Mouse (Mus musculus): ENCODE measurements around the gene Rp9. TPM values are rescaled to one million over a fixed set of nuclear protein-coding genes. Genes with fewer than 3 reads are reported as not detected.
A peak's percentile ranks its signal among the peaks of the same experiment; 100 is the strongest.

The Rp9 gene
- 56.0 and 64.3 TPM in 2 replicates for polyA plus RNA-seq (2015; fragmentation: Nextera tagmentation; extraction: Ambion mirVana)

- peak within 1 kb of the TSS; percentile 86; the same call in 1 of the 2 replicates for H3K27ac ChIP-seq (ENCODE audit: low read length)
- H3K4me1 ChIP-seq (ENCODE audit: insufficient read depth, low read length): 0 out of 2 replicates have a peak, but pooled peaks cover 3% of the 10 kb centered on the region
- 84% methylated on average over 3 of the region's 3 CpGs for WGBS
- peak within 1 kb of the TSS; percentile 71 for H3K4me2 ChIP-seq (replicated peaks; ENCODE audit: low read depth, low read length)
- H3K36me3 ChIP-seq (ENCODE audit: insufficient read depth, low read length): peaks cover 6% of the 10 kb centered on the region; the same call in 1 of the 2 replicates
- ATAC-seq (ENCODE audit: low FRiP score, low TSS enrichment): no peak
- peak within 1 kb of the TSS; percentile 97 for H3K9ac ChIP-seq (replicated peaks; ENCODE audit: low read length)
- no peaks in the 10 kb centered on the region for H3K9me3 ChIP-seq (ENCODE audit: low read length)
- no peaks in the 10 kb centered on the region for H3K27me3 ChIP-seq (ENCODE audit: insufficient read depth, low read length)
- peak within 1 kb of the TSS; percentile 84 for H3K4me3 ChIP-seq (ENCODE audit: low read length)
Observed at GRCm38 (mm10) chr9:22469643-22470042, at the start of gene Rp9. Gene Rp9, minus strand, starts transcription at chr9:22469743.

- Histone ChIP-seq H3K36me3 (ENCODE audit: insufficient read depth, low read length) (0 out of 2 replicates have a peak, but pooled peaks cover 6% of the 10 kb centered on the region), H3K9ac (replicated peaks; ENCODE audit: low read length) (no peak overlapping the region), H3K27me3 (ENCODE audit: insufficient read depth, low read length) (no peaks in the 10 kb centered on the region), H3K4me3 (ENCODE audit: low read length) (no peak overlapping the region), H3K9me3 (ENCODE audit: low read length) (peaks cover 7% of the 10 kb centered on the region; the same call in 1 of the 2 replicates), H3K27ac (ENCODE audit: low read length) (no peak overlapping the region), H3K4me1 (ENCODE audit: insufficient read depth, low read length) (peaks cover 3% of the 10 kb centered on the region; the same call in 1 of the 2 replicates), H3K4me2 (replicated peaks; ENCODE audit: low read depth, low read length) (no peak overlapping the region)
- WGBS: 96% methylated on average over 3 of the region's 3 CpGs
- ATAC-seq (ENCODE audit: low FRiP score, low TSS enrichment): peak; percentile 87; the same call in 1 of the 2 replicates
Observed at GRCm38 (mm10) chr9:22518394-22519041, 49.0 kb upstream of the Rp9 start.

GRCm38 (mm10) chr9:22515076-22515475, 45.5 kb upstream of the Rp9 start:
- H3K9ac ChIP-seq (replicated peaks; ENCODE audit: low read length): no peak overlapping the region
- H3K27ac ChIP-seq (ENCODE audit: low read length): no peak overlapping the region
- no peak overlapping the region for H3K4me2 ChIP-seq (replicated peaks; ENCODE audit: low read depth, low read length)
- H3K4me1 ChIP-seq (ENCODE audit: insufficient read depth, low read length): no peaks in the 10 kb centered on the region
- ATAC-seq (ENCODE audit: low FRiP score, low TSS enrichment): no peak
- H3K36me3 ChIP-seq (ENCODE audit: insufficient read depth, low read length): no peaks in the 10 kb centered on the region
- no peaks in the 10 kb centered on the region for H3K27me3 ChIP-seq (ENCODE audit: insufficient read depth, low read length)
- no peak overlapping the region for H3K4me3 ChIP-seq (ENCODE audit: low read length)
- WGBS: 85% methylated on average over 4 of the region's 4 CpGs
- no peaks in the 10 kb centered on the region for H3K9me3 ChIP-seq (ENCODE audit: low read length)

- ATAC-seq (ENCODE audit: low FRiP score, low TSS enrichment): no peak
- no peaks in the 10 kb centered on the region for H3K36me3 ChIP-seq (ENCODE audit: insufficient read depth, low read length)
- no peak overlapping the region for H3K4me3 ChIP-seq (ENCODE audit: low read length)
- no peak overlapping the region for H3K9ac ChIP-seq (replicated peaks; ENCODE audit: low read length)
- H3K4me2 ChIP-seq (replicated peaks; ENCODE audit: low read depth, low read length): no peak overlapping the region
- no peaks in the 10 kb centered on the region for H3K9me3 ChIP-seq (ENCODE audit: low read length)
- no peaks in the 10 kb centered on the region for H3K4me1 ChIP-seq (ENCODE audit: insufficient read depth, low read length)
- no peaks in the 10 kb centered on the region for H3K27me3 ChIP-seq (ENCODE audit: insufficient read depth, low read length)
- no peak overlapping the region for H3K27ac ChIP-seq (ENCODE audit: low read length)
- WGBS: 83% methylated on average over 2 of the region's 2 CpGs
Observed at GRCm38 (mm10) chr9:22505574-22505973, 36.0 kb upstream of the Rp9 start.

- no peaks in the 10 kb centered on the region for H3K9me3 ChIP-seq (ENCODE audit: low read length)
- H3K36me3 ChIP-seq (ENCODE audit: insufficient read depth, low read length): no peaks in the 10 kb centered on the region
- WGBS: 73% methylated on average over 5 of the region's 5 CpGs
- no peak overlapping the region for H3K4me2 ChIP-seq (replicated peaks; ENCODE audit: low read depth, low read length)
- H3K9ac ChIP-seq (replicated peaks; ENCODE audit: low read length): no peak overlapping the region
- 0 out of 2 replicates have a peak, but pooled peaks have one; percentile 65 for ATAC-seq (ENCODE audit: low FRiP score, low TSS enrichment)
- H3K4me1 ChIP-seq (ENCODE audit: insufficient read depth, low read length): no peaks in the 10 kb centered on the region
- H3K4me3 ChIP-seq (ENCODE audit: low read length): no peak overlapping the region
- H3K27me3 ChIP-seq (ENCODE audit: insufficient read depth, low read length): no peaks in the 10 kb centered on the region
- no peak overlapping the region for H3K27ac ChIP-seq (ENCODE audit: low read length)
Observed at GRCm38 (mm10) chr9:22503581-22503980, 34.0 kb upstream of the Rp9 start.

- no peak for ATAC-seq (ENCODE audit: low FRiP score, low TSS enrichment)
- H3K27ac ChIP-seq (ENCODE audit: low read length): no peak overlapping the region
- 48% methylated on average over 2 of the region's 2 CpGs for WGBS
- H3K4me1 ChIP-seq (ENCODE audit: insufficient read depth, low read length): no peaks in the 10 kb centered on the region
- no peaks in the 10 kb centered on the region for H3K27me3 ChIP-seq (ENCODE audit: insufficient read depth, low read length)
- no peaks in the 10 kb centered on the region for H3K9me3 ChIP-seq (ENCODE audit: low read length)
- H3K9ac ChIP-seq (replicated peaks; ENCODE audit: low read length): no peak overlapping the region
- H3K36me3 ChIP-seq (ENCODE audit: insufficient read depth, low read length): no peaks in the 10 kb centered on the region
- no peak overlapping the region for H3K4me2 ChIP-seq (replicated peaks; ENCODE audit: low read depth, low read length)
- H3K4me3 ChIP-seq (ENCODE audit: low read length): no peak overlapping the region
Observed at GRCm38 (mm10) chr9:22502972-22503371, 33.4 kb upstream of the Rp9 start.

GRCm38 (mm10) chr9:22497021-22497767, 27.7 kb upstream of the Rp9 start:
- Histone ChIP-seq H3K27me3 (ENCODE audit: insufficient read depth, low read length) (no peaks in the 10 kb centered on the region), H3K9me3 (ENCODE audit: low read length) (no peaks in the 10 kb centered on the region), H3K4me3 (ENCODE audit: low read length) (no peak overlapping the region), H3K9ac (replicated peaks; ENCODE audit: low read length) (no peak overlapping the region), H3K36me3 (ENCODE audit: insufficient read depth, low read length) (no peaks in the 10 kb centered on the region), H3K27ac (ENCODE audit: low read length) (no peak overlapping the region), H3K4me2 (replicated peaks; ENCODE audit: low read depth, low read length) (no peak overlapping the region), H3K4me1 (ENCODE audit: insufficient read depth, low read length) (no peaks in the 10 kb centered on the region)
- WGBS: 88% methylated on average over 6 of the region's 6 CpGs
- ATAC-seq (ENCODE audit: low FRiP score, low TSS enrichment): no peak

GRCm38 (mm10) chr9:22495133-22495532, 25.6 kb upstream of the Rp9 start:
- no peak overlapping the region for H3K4me2 ChIP-seq (replicated peaks; ENCODE audit: low read depth, low read length)
- H3K9me3 ChIP-seq (ENCODE audit: low read length): no peaks in the 10 kb centered on the region
- 86% methylated on average over 2 of the region's 2 CpGs for WGBS
- ATAC-seq (ENCODE audit: low FRiP score, low TSS enrichment): no peak
- no peaks in the 10 kb centered on the region for H3K36me3 ChIP-seq (ENCODE audit: insufficient read depth, low read length)
- no peak overlapping the region for H3K4me3 ChIP-seq (ENCODE audit: low read length)
- no peaks in the 10 kb centered on the region for H3K4me1 ChIP-seq (ENCODE audit: insufficient read depth, low read length)
- H3K27me3 ChIP-seq (ENCODE audit: insufficient read depth, low read length): no peaks in the 10 kb centered on the region
- no peak overlapping the region for H3K27ac ChIP-seq (ENCODE audit: low read length)
- no peak overlapping the region for H3K9ac ChIP-seq (replicated peaks; ENCODE audit: low read length)

- Histone ChIP-seq H3K9ac (replicated peaks; ENCODE audit: low read length) (no peak overlapping the region), H3K4me2 (replicated peaks; ENCODE audit: low read depth, low read length) (no peak overlapping the region), H3K27me3 (ENCODE audit: insufficient read depth, low read length) (no peaks in the 10 kb centered on the region), H3K36me3 (ENCODE audit: insufficient read depth, low read length) (no peaks in the 10 kb centered on the region), H3K4me3 (ENCODE audit: low read length) (no peak overlapping the region), H3K9me3 (ENCODE audit: low read length) (no peaks in the 10 kb centered on the region), H3K4me1 (ENCODE audit: insufficient read depth, low read length) (no peaks in the 10 kb centered on the region), H3K27ac (ENCODE audit: low read length) (no peak overlapping the region)
- no peak for ATAC-seq (ENCODE audit: low FRiP score, low TSS enrichment)
- WGBS: 83% methylated on average over 9 of the region's 9 CpGs
Observed at GRCm38 (mm10) chr9:22494203-22494807, 24.8 kb upstream of the Rp9 start.
